Mouse (Mus musculus): ENCODE measurements around the gene Acad10. TPM values are rescaled to one million over a fixed set of nuclear protein-coding genes. Genes with fewer than 3 reads are reported as not detected.

Acad10 gene
- total RNA-seq, 2 experiments from 2014 or later = 4.5 to 5.3 TPM

Other genes starting within 250 kb of the Acad10 start
- 1 to 10 TPM; 6.6 to 6.9 TPM for gene Tmem116, start 208.6 kb downstream of the Acad10 start, total RNA-seq (2021)
- 100 to 1,000 TPM; 136 to 145 TPM for gene Erp29, start 208.0 kb downstream of the Acad10 start, total RNA-seq (2021)
- under 1 TPM in 1 of 2 experiments, not detected in 1; 0.16 TPM for gene Adam1b, start 157.1 kb downstream of the Acad10 start, total RNA-seq (2021)
- 10 to 100 TPM; 11.6 to 11.8 TPM for gene Adam1a, start 115.0 kb downstream of the Acad10 start, total RNA-seq (2021)
- not detected for gene Gm42878, start 115.0 kb downstream of the Acad10 start, total RNA-seq (2021)
- 10 to 100 TPM; 64.6 to 71.1 TPM for gene Mapkapk5, start 114.6 kb downstream of the Acad10 start, total RNA-seq (2021)
- 100 to 1,000 TPM; 128 to 130 TPM for gene Aldh2, start 66.7 kb downstream of the Acad10 start, total RNA-seq (2021)
- gene Acad12, start 41.6 kb downstream of the Acad10 start, total RNA-seq (2021) = 1 to 10 TPM; 6.0 to 6.2 TPM
- gene Brap, start within 50 bp of the Acad10 start, total RNA-seq (2021) = 10 to 100 TPM; 65.2 to 67.6 TPM
- 100 to 1,000 TPM; 215 to 226 TPM for gene Atxn2, start 50.8 kb upstream of the Acad10 start, total RNA-seq (2021)
- 10 to 100 TPM; 24.3 to 26.4 TPM for gene Sh2b3, start 177.1 kb upstream of the Acad10 start, total RNA-seq (2021)
- gene Pheta1, start 188.5 kb upstream of the Acad10 start, total RNA-seq (2021) = 10 to 100 TPM in 1 of 2 experiments, 1 to 10 TPM in 1; 9.8 to 10.1 TPM